Mouse (Mus musculus): Measurements from ENCODE around the gene Dazl. TPM values are rescaled to one million over a fixed set of nuclear protein-coding genes. Genes with fewer than 3 reads are reported as not detected.
A peak's percentile ranks its signal among the peaks of the same experiment; 100 is the strongest.

The Dazl gene
- polyA plus RNA-seq, 1 experiment from 2014 or later = not detected

DNA sequence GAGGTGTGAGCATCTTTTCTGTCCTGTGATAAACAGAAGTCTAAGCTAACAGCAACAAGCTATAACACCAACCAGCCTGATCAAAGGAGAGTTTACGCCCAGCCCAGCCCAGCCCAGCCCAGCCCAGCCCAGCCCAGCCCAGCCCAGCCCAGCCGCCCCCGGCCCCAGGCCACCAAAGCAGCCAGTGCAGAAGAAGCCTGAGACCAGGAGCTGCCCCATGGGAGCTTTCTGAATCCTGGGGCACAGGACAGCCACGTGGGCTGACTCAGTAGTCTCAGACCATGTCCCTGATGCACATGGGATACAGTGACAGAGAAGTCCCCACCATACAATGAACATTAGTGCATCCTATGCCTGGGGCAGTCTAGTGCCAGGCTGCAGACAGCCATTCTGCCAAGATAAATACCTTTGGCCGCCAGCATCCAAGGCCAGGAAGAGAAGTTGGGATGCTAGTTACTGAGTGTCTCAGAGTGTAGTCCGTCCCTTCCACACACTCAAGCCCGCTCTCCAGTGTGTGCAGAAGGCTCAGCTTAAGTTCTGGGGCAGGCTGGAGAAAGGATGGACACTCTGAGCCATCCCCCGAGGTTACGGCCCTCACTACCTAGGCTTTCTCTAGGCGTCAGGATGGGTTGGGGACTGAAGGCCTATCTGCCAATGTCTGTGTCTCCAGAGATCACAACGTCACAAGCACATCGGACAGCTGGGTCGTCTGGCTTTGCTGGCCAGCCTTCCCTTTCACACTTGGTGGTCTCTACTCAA lies 57.3 kb downstream of the Dazl start:
- WGBS = 74% methylated on average over 11 of the region's 13 CpGs
- Histone ChIP-seq H3K4me3 (ENCODE audit: low read depth, low read length) (no peak overlapping the region), H3K36me3 (ENCODE audit: insufficient read depth, low read length) (no peaks in the 10 kb centered on the region), H3K4me1 (ENCODE audit: insufficient read depth, low read depth, low read length) (no peaks in the 10 kb centered on the region), H3K4me2 (replicated peaks; ENCODE audit: low read depth, low read length) (no peak overlapping the region), H3K27me3 (replicated peaks; ENCODE audit: insufficient read depth, low read length) (peaks cover 3% of the 10 kb centered on the region; the same call in 1 of the 2 replicates), H3K9ac (replicated peaks; ENCODE audit: low read depth) (no peak overlapping the region), H3K27ac (ENCODE audit: low read length) (no peak overlapping the region), H3K9me3 (ENCODE audit: low read length) (no peaks in the 10 kb centered on the region)
- DNase-seq (ENCODE audit: low spot score) (no peak), ATAC-seq (no peak)
- TF ChIP-seq CTCF (IDR thresholded peaks at IDR 0.05) (no peak), EP300 (IDR thresholded peaks at IDR 0.05) (no peak)

DNA sequence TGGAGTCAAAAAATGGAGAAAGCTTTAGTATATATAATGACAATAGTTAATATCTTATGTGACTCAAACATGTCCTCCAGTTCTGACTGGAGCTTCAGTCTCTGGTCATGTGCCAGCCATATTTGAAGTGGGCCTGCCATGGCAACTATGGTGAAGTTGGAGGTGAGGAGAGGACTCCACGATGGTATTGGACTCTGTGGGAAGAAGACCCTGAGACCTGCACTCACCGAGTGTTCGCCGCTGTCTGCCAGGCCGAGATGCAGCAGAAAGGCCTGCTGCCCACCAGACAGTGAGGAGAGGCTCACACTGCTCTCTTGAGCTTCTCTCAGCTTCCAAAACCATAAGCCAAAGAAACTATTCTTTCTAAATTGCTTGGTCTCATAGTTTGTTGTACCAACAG lies 59.5 kb downstream of the Dazl start:
- no peak overlapping the region for H3K9ac ChIP-seq (replicated peaks; ENCODE audit: low read depth)
- WGBS = 86% methylated on average over 5 of the region's 5 CpGs
- no peak overlapping the region for H3K4me2 ChIP-seq (replicated peaks; ENCODE audit: low read depth, low read length)
- peaks cover 3% of the 10 kb centered on the region; the same call in 1 of the 2 replicates for H3K27me3 ChIP-seq (replicated peaks; ENCODE audit: insufficient read depth, low read length)
- no peak overlapping the region for H3K27ac ChIP-seq (ENCODE audit: low read length)
- ATAC-seq (no peak), DNase-seq (ENCODE audit: low spot score) (no peak)
- no peaks in the 10 kb centered on the region for H3K4me1 ChIP-seq (ENCODE audit: insufficient read depth, low read depth, low read length)
- H3K4me3 ChIP-seq (ENCODE audit: low read depth, low read length) = no peak overlapping the region
- H3K9me3 ChIP-seq (ENCODE audit: low read length) = no peaks in the 10 kb centered on the region
- no peaks in the 10 kb centered on the region for H3K36me3 ChIP-seq (ENCODE audit: insufficient read depth, low read length)
- TF ChIP-seq CTCF (IDR thresholded peaks at IDR 0.05) = no peak
- TF ChIP-seq EP300 (IDR thresholded peaks at IDR 0.05) = no peak

GRCm38 (mm10) chr17:50232821-50233220 lies 60.6 kb downstream of the Dazl start:
- no peaks in the 10 kb centered on the region for H3K9me3 ChIP-seq (ENCODE audit: low read length)
- no peak for DNase-seq (ENCODE audit: low spot score)
- WGBS = 81% methylated on average over 11 of the region's 11 CpGs
- H3K27me3 ChIP-seq (replicated peaks; ENCODE audit: insufficient read depth, low read length) = 0 out of 2 replicates have a peak, but pooled peaks cover 3% of the 10 kb centered on the region
- no peaks in the 10 kb centered on the region for H3K4me1 ChIP-seq (ENCODE audit: insufficient read depth, low read depth, low read length)
- no peak overlapping the region for H3K27ac ChIP-seq (ENCODE audit: low read length)
- no peak overlapping the region for H3K4me3 ChIP-seq (ENCODE audit: low read depth, low read length)
- TF ChIP-seq CTCF (IDR thresholded peaks at IDR 0.05) (no peak), EP300 (IDR thresholded peaks at IDR 0.05) (no peak)
- no peak overlapping the region for H3K4me2 ChIP-seq (replicated peaks; ENCODE audit: low read depth, low read length)
- no peaks in the 10 kb centered on the region for H3K36me3 ChIP-seq (ENCODE audit: insufficient read depth, low read length)
- no peak overlapping the region for H3K9ac ChIP-seq (replicated peaks; ENCODE audit: low read depth)
- ATAC-seq = no peak

GRCm38 (mm10) chr17:50231206-50231605 lies 62.2 kb downstream of the Dazl start:
- 88% methylated on average over 8 of the region's 8 CpGs for WGBS
- Histone ChIP-seq H3K36me3 (ENCODE audit: insufficient read depth, low read length) (no peaks in the 10 kb centered on the region), H3K27me3 (replicated peaks; ENCODE audit: insufficient read depth, low read length) (no peaks in the 10 kb centered on the region), H3K9me3 (ENCODE audit: low read length) (no peaks in the 10 kb centered on the region), H3K4me2 (replicated peaks; ENCODE audit: low read depth, low read length) (no peak overlapping the region), H3K9ac (replicated peaks; ENCODE audit: low read depth) (no peak overlapping the region), H3K4me1 (ENCODE audit: insufficient read depth, low read depth, low read length) (no peaks in the 10 kb centered on the region), H3K4me3 (ENCODE audit: low read depth, low read length) (no peak overlapping the region), H3K27ac (ENCODE audit: low read length) (no peak overlapping the region)
- no peak for ATAC-seq
- TF ChIP-seq CTCF (IDR thresholded peaks at IDR 0.05) (no peak), EP300 (IDR thresholded peaks at IDR 0.05) (no peak)
- no peak for DNase-seq (ENCODE audit: low spot score)

GRCm38 (mm10) chr17:50229534-50229933 lies 63.9 kb downstream of the Dazl start:
- Histone ChIP-seq H3K4me3 (ENCODE audit: low read depth, low read length) (no peak overlapping the region), H3K9ac (replicated peaks; ENCODE audit: low read depth) (no peak overlapping the region), H3K4me1 (ENCODE audit: insufficient read depth, low read depth, low read length) (no peaks in the 10 kb centered on the region), H3K27ac (ENCODE audit: low read length) (no peak overlapping the region), H3K4me2 (replicated peaks; ENCODE audit: low read depth, low read length) (no peak overlapping the region), H3K36me3 (ENCODE audit: insufficient read depth, low read length) (no peaks in the 10 kb centered on the region), H3K27me3 (replicated peaks; ENCODE audit: insufficient read depth, low read length) (no peaks in the 10 kb centered on the region), H3K9me3 (ENCODE audit: low read length) (no peaks in the 10 kb centered on the region)
- ATAC-seq = no peak
- no peak for TF ChIP-seq EP300 (IDR thresholded peaks at IDR 0.05)
- TF ChIP-seq CTCF (IDR thresholded peaks at IDR 0.05) = no peak
- 60% methylated on average over 4 of the region's 4 CpGs for WGBS
- peak; percentile 6 for DNase-seq (ENCODE audit: low spot score)

Other genes starting within 250 kb of the Dazl start
- 16.9 and 18.2 TPM in 2 replicates for gene Rftn1, start 103.0 kb downstream of the Dazl start, polyA plus RNA-seq (2015; fragmentation: Nextera tagmentation; extraction: Ambion mirVana)
- 1.0 and 1.3 TPM in 2 replicates for gene Plcl2, start 215.8 kb upstream of the Dazl start, polyA plus RNA-seq (2015; fragmentation: Nextera tagmentation; extraction: Ambion mirVana)

Measured in lung, postnatal 0 days (tissue).